Mouse (Mus musculus) kidney, postnatal 36 days (tissue): ENCODE results near the gene Tm2d1.
"Not testable (repeated sequence)": the region's sequence is repeated elsewhere in the genome, so short reads cannot be mapped to it uniquely, and the experiment has no call there.

Source experiments
- DNase-seq, 2 experiments: peaks; one replicate each; pipeline ENCODE4 v3.0.0; 2021 to 2022; ENCODE audit warnings: mixed read lengths in 2 of 2

Tm2d1 gene

DNA sequence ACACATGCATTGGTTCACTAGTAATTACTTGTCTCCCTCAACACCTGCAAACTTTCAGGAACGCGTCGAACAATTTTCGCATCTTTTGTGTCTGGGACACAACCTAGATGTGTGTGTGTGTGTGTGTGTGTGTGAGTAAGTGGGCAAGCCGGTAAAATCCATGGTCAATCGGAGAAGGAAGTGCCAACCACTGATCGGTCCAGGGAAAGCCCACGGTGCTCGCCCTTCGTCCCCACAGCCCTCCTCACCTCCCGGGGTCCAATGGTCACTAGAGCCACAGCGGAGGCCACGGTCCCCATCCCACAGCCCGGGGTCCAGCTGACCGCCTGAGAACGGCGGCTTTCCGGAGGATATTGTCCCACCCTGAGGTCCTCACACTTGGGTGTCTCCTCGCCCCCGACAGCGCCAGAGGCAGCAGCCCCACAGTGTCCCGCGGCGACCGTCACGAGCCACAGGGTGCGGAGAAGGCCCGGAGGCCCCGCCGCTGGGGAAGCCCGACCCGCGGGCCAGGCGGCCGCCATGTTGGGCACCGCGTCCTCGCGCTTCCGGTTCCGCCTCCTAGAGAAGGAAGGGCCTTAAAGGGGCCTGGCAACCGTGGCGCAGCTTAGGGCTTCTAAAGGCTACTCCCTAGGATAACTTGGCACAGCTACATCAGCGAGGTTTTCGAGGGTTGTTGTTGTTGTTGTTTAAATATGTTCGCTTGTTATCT, at the start of gene Tm2d1:
TSS of gene Tm2d1 (minus strand) at position 591 of the 709 bp plus-strand sequence.
- DNase-seq: peak; percentile 85 to 91

DNA sequence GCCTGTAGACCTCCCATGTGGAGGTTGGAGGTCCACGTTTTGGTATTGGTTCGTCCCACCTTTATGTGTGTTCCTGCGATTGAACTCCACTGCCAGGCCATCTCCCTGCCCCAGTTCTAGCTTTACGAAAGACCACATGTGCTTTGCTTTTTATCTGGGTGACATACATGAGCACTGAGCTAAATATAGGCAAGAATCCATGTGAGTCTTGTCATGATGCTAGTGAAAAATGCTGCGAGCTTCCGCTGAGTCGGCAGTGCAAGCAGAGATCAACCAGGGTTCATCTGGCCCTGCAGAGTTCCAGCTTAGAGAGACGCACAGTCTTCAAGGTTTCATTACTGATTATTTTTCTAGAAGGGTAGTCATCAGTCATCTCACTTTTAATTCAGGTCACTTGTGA, 45.3 kb upstream of the Tm2d1 start:
- DNase-seq: peak in 1 of 2 experiments; percentile 15

DNA sequence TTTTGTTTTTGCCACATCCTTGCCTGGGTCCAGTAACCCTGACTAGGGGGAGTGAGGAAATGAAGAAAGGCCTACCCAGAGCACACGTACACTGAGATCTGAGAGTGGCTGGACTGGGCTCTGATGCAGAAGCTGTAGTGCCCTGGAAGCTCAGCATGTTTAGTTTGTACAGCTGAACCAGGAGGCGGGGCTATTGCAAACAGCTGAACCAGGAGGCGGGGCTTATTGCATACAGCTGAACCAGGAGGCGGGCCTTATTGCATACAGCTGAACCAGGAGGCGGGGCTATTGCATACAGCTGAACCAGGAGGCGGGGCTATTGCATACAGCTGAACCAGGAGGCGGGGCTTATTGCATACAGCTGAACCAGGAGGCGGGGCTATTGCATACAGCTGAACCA, 32.0 kb upstream of the Tm2d1 start:
- DNase-seq: not testable (repeated sequence)

DNA sequence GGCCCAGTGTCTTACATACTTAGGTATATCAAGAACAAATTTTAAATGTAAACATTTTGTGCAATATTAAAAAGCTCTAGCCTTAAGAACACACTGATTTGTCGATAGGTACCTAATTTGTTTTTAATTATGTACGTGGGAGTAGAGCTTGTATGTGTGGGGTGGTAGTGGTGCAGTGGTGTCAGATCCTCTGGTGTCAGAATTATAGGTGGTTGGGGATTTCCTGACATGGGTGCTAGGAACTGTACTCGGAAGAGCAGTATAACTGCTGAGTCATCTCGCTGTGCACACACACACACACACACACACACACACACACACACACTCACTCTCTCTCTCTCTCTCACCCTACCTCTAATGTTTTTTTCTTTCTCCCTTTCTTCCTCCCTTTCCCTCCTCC, 25.3 kb upstream of the Tm2d1 start:
- DNase-seq: no peak

DNA sequence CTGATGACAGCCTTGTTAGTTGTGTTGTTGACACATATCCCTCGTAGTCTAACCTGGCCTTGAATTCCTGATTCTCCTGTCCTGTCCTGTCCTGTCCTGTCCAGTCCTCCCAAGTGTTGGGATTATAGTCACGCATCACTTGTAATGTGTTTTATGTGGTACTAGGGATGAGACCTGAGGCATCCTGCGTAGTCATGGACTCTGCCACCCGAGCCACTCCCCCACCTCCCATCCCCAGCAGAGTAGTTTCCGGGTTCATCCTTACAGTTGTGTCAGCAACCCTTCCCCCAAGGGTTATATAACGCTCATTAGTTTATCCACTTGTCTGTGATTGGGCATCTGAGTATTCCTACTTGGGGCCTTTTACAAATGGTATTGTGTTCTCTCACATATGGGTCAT, 21.3 kb upstream of the Tm2d1 start:
- peak; percentile 57 to 60 for DNase-seq

DNA sequence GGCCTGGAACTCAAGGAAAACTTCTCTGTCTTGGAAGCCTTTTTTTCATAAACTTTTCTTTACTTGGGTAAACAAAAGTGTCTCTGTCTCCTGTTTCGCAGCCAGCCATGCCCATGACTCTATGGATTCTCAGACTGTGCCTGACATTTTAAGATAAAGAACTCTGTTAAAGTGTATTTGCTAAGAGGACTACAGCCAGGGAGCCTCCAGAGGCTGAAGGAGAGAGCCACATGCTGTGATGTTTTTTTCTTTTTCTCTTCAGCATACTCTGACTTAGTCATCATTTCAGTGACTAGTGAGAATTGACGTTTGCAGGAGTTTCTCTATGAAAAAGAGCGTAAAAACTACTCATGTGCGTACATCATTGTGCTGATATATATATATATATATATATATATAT, 20.4 kb upstream of the Tm2d1 start:
- no peak for DNase-seq

DNA sequence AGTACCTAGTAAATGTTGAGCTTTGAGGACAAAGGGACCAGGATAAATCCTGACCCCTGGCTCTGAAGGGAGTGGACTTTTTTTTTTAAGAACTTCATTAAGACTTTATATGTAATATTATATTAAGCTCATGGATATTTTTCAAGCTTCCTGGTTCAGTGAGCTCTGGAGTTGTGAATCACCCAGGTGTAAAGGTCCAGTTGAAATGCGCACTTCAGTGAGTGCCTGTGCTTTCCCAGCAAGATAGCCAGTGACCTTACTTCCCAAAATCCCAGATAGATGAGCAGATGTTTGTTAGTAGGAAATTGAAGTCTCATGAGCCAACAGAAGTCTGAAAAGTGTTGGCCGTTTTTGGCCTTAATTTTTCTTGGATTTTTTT, 18.5 kb upstream of the Tm2d1 start:
- peak in 1 of 2 experiments; percentile 8 for DNase-seq

DNA sequence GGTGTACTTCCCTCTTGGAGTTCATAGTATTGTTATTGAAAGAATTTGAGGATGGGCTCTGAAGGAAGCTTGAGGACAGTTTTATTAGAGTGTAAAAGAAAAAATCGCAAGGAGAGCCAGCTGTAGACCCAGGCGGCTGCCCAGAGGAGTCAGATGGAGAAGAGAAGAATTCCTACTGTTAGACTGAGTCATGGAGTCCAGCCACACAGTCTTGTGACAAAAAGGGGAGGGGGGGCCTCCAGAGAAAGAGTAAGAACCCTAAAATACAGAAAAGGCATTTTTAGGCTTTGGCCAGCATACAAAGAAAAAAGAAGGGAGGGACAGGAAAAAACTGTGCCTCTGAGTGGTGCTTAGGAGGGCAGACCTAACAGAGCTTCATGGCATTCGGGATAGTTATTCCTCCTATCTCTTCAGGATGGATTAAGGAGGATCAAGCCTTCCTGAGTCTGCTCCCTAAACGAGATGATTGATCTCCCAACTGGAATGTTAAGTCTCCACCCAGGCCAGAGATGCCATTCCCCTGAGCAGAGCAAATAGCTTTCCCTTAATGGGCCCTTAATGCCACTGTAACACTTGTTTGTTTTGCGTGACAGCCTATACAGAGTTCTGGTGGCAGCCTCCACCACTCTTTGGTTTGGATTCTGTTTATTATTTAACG, 17.9 kb upstream of the Tm2d1 start:
- peak; percentile 14 to 29 for DNase-seq

DNA sequence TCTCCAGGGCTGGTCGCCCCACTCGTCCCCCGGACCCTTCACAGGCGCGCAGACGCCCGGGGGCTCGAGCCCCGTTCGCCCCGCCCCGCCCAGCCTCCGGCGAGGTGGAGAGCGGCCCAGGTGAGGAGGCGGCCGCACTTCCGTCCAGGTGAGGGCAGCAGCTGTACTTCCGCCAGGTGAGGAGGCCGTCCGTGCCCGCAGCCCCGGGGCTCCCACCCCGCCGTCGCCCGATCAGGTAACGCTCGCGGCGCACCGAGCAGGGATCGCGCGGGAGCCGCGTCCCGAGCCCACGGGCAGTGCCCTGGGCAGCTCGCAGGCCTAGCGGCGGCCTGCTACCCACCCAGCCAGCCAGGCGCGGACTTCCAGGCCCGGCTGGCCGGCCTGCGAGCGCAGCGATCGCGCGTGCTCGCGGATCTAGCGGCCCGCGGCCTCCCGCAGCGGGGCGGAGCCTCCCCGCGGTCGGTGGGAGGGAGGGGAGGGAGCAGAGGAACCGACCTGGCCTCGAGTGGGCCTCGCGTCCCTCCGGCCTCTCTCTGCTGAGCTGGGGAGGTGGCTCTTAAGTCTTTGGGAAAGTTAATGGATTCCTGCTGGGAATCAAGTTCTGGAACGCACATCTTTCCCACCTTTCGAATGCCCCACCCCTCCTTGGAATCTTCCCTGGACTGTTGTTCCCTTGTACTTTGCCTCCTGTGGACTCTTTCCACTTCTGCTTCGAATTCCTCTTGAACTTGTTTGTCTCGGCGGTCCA, 12.8 kb upstream of the Tm2d1 start, which contains the start of gene Patj:
TSS of gene Patj (plus strand) at position 96 of the 748 bp plus-strand sequence.
- DNase-seq: peak; percentile 77 to 86

DNA sequence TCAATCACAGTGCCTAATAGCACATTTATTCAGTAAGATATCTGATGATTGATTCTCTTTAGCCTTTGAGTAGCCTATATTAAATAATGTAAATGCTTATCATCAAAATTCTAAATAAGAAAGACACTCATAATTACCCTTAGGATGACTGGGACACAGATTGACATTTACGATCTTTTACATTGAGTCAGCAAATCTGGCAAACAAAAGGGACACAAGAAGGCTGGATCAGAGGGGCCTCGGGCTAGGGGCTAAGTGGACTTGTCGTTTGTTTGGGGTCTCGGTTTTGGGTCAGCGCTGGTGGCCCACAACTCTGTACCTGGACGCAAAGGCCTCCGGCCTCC, 12.2 kb upstream of the Tm2d1 start:
- no peak for DNase-seq

DNA sequence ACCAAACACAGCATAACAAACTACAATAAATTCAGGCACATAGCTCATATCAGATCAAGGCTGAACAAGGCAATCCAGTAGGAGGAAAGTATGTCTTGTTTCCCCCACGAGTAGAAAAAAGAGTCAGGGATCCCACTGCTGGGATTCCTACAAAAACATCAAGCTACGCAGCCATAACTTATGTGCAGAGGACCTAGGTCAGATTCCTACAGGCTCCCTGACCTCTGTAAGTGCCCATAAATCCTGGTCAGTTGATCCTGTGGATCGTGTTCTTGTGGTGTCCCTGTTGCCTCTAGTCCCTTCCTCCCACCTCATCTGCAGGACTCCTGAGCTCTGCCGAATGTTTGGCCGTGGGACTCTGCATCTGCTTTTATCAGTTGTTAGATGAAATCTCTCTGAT, 1.9 kb upstream of the Tm2d1 start:
- no peak for DNase-seq

DNA sequence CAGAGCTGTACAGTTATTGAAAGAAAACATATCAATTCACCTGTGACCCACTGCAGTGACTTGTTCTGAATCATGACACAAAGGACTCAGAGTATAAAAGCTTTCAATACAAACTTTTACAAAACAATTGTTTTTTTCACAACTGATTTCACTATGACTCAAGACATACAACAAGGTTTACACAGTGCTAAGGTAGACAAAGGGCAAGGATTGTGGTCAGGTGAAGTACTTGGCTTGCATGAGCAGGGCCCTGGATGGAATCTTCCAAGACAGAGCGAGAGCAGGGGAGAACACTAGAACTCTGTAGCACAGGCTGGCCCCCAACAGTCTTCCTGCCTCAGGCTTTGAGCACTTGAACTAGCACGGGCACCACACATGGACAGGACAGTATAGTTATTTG, 6.2 kb downstream of the Tm2d1 start:
- DNase-seq: no peak

DNA sequence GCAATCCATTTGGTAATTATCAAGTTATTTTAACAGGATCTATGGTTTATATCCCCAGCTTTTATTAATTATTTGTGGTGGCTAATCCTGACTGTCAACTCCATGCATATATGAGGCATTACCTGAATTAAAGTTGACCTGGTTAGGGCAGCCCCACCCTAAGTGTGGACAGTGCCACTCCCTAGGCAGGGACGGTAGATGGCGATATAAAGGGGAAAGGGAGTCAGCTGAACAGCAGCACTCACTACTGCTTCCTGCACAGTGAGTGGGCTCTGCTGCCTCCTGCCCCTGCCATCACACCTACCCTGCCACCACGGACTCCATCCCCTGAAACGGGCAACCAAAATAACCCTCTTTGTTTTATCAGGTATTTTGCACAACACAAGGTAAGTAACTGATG, 7.7 kb downstream of the Tm2d1 start:
- DNase-seq: peak in 1 of 2 experiments; percentile 18

DNA sequence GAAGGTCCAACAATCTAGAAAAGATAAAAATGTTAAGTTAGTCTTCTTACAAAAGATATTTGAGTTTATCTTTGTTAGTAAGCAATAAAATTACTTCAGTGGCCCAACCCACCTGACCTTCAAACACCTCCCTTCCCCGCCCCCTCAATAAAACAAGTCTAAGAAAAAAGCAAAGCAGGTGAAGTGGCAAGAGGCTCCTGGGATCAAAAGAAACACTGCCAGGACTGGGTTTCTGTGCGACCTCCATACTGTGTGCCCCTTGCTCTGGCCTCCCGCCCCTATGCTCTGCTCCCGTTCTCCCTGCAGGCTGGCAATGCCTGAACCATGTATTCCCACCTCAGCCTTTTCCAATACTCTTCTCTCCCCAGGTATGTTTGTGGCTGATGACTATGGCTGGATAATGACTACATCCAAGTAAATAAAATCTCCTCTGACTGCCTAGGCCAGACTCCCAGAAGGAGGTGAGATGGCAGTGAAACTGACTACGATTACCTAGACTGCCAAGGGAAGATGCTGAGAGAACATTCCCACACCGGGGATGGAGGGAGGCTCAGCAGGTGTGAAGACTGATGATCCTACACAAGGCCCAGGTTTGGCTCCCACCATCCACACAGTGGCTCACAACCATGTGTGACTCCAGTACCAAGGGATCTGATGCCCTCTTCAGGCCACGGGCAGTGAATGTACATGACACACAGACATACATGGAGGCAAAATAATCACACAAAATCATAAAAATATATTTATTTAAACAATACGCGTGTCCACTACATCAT, 24.9 kb downstream of the Tm2d1 start:
- no peak for DNase-seq

DNA sequence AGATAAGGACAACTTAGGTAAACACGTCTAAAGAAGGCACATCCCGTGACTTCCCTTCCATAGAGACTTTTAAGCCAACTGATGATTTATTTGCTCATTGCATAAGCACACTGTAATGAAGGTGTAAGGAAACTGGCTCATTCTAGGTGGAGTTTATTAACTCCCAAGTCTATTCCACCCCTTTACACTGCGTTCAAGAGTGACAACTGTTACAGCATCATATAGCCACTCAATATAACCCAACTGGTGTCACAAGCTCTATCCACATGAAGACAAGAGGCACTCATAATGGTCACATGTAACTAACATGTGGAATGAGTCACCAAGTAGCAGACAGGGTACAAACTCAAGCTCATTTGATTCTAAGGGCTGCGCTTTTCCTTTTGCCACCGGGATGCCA, 34.5 kb downstream of the Tm2d1 start:
- no peak for DNase-seq

DNA sequence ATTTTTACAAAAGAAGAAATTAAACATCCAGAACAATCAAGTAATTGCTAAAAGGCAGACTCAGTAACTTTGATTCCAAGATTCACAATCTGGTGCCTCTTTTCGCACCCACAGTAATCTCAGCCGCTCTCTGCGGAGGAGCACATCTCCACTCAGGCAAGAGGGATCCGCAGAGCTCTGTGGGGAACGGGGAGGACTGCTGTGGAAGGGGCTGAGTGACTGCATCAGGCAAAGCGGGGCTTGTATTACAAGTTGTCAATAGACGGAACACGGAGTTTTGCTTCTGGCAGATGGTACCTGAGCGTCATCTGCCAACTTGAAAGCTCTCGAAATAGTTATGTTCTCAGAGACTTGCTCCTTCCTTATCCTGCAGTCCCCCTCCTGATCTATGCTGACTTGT, 37.3 kb downstream of the Tm2d1 start:
- DNase-seq: no peak

DNA sequence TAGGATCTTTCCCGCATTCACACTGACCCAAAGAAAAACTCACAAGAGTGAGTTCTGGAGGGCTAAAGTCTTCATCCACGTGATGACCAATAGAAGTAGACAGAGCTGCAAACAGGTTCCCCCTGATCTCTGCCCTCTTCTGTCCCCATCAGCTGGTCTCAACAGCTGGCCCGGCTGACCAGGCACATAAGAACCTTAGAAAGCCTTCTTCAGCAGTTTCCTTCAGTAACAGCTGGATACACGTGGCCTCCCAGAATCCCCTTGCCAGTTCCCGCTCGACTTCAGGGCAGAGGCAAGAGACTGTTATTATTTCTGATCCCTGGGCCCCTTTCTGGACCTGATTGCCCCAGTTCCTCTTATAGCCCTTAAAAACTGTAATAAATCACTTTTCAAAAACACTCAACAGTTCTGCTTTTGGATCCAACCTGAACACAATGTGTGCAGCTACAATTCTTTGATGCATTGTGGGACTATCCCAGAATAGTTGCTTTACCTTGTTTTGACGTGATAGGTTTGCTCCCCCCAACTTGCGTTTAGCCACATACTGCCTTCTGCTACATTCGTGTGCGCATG, 43.0 kb downstream of the Tm2d1 start:
- DNase-seq: no peak

DNA sequence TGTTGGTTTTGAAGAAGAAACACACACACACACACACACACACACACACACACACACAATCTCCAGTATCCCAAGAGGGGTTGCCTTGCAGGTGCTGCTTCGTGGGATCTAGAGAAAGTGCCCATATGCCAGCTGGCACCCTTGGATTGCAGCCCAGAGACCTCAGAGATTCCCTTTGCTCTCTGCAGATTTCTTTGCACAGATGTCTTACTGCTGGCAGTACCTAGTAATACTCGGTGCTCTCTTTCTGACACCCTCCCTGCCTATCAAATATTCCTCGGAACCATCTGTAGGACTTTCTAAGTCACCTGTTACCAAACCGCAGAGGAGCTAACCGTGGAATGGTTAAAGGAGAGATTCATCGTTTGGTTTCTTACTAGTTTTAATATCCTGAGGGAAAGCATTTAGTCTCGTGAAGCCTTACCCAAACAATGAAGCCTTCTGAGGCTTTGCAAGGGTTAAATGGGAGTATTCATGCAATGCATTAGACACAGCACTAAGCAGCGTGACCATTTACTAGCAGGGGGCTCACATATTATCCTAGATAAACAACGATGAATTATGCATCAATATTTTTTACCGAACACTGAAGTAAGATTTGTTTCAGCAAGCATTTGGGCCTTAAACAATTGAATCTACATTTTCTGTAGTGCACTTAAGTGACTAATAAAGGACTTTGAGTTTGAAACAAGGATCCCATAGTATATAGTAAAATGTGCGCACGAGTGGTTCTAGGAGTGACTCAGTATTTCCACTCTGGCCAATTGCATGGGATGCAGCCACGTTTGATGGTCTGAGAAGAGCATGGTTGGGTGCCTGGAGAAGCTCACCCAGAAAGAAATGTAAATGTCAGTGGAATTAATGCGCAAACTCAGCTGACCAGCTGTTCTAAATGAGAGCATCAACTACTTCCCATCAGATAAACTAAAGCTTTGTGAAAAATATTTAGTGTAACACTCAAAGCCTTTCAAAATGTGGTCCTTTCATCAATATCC, 44.2 kb downstream of the Tm2d1 start:
- DNase-seq: no peak

DNA sequence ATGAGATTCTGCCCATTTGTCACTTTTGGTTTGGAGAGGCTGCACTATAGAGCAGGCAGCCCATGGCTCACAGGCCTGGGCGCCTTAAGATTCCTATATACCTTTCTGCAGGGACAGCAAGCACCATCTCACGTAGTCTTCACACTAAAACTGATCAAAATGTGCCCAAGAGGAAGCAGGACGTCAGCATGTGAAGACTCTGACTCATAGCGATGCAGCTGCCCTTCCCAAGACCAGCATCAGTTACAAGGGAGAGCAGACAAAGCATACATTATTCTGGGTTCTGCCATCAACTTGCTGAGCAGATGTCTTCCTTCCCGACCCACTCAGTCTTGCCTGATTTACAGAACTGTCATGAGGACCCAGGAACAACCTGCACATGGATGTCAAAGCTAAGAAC, 45.9 kb downstream of the Tm2d1 start:
- DNase-seq: no peak

DNA sequence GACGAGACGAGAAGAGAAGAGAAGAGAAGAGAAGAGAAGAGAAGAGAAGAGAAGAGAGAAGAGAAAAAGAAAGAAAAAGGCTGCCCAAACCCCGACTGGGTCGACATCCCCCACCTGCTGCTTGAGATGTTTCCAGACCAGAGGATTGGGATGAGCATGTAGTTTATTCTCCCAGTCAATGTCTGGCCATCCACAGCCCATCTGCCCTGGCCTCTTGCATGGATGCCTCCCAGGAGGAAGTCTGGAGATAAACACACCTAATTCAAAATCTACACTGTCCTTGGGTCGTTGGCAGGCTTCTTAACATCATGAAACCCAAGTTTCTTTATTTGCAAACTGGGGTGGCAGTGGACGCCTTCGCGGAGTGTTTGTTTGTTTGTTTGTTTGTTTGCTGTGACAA, 47.4 kb downstream of the Tm2d1 start:
- DNase-seq: no peak

DNA sequence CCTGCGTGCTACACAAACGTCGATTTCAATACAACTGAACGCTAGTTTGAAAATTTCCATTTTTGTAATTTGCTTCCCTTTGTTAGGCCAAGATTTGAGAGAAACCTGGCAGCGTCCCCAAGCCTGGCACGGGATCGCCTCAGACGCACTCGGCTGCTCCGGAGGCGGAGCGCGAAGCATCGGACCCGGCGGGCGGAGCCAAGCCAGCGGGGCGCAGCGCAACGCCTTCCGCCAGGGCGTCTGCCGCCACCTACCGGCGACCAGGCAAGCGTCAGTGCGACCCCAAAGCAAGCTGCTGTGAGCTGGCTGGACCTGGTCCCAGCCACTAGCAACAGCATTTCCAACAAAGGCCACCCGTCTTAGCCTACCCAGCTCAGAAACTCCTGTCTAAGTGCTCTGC, 60.9 kb downstream of the Tm2d1 start:
- DNase-seq: peak; percentile 94 to 98
